ENCODE assay signal across 8 mouse cellular contexts in genomic region chr1:69686741-69687075, GRCm38 (mm10). TPM values are rescaled to one million over a fixed set of nuclear protein-coding genes. Genes with fewer than 3 reads are reported as not detected.
A peak's percentile ranks its signal among the peaks of the same experiment; 100 is the strongest.
DNase-seq lines count a peak whose midpoint lies in the region; ATAC-seq and TF ChIP-seq lines count a peak whose summit lies in the region.

No protein-coding gene starts in this region.

- no peaks in the 10 kb centered on the region for H3K9me3 ChIP-seq in embryonic facial prominence, embryonic 14.5 days (ENCODE audit: control insufficient read depth, low read length)
- no peaks in the 10 kb centered on the region for H3K9me3 ChIP-seq in intestine, embryonic 15.5 days

- no peak for TF ChIP-seq CTCF in left cerebral cortex, adult 2 months (IDR thresholded peaks at IDR 0.05)

- no peaks in the 10 kb centered on the region; the same call in 1 of the 2 replicates for H3K27me3 ChIP-seq in embryonic facial prominence, embryonic 14.5 days (replicated peaks; ENCODE audit: control insufficient read depth, insufficient read depth, low read length)
- H3K27me3 ChIP-seq in intestine, embryonic 15.5 days (replicated peaks), result no peaks in the 10 kb centered on the region
- no peaks in the 10 kb centered on the region for H3K27me3 ChIP-seq in myocyte (ENCODE audit: control insufficient read depth, insufficient read depth, insufficient read length)

- no peaks in the 10 kb centered on the region for H3K79me2 ChIP-seq in myocyte (ENCODE audit: control insufficient read depth, insufficient read depth)

- intact Hi-C loops in left cerebral cortex, adult 2 months (cut with DNase I), result loop anchor here (5.0 kb wide), 2 partner anchors 249 to 444 kb away; no protein-coding TSS in a partner anchor

- H3K9ac ChIP-seq in embryonic facial prominence, embryonic 14.5 days (ENCODE audit: low read depth, low read length), result peak overlapping the region; percentile 81
- peak overlapping the region; percentile 71 for H3K9ac ChIP-seq in intestine, embryonic 15.5 days

- peak overlapping the region; percentile 48 for H3ac ChIP-seq in myocyte (ENCODE audit: control insufficient read depth, insufficient read length)

- DNase-seq in left cerebral cortex, adult 2 months (ENCODE audit: extremely low spot score in 1 of 2, low spot score in 2 of 2), result no peak
- DNase-seq in left cerebral cortex, adult 8-10 months (ENCODE audit: low spot score in 2 of 2), result no peak
- DNase-seq in embryonic facial prominence, embryonic 14.5 days (ENCODE audit: low spot score), result no peak
- no peak for DNase-seq in ovary, postnatal 10 days (ENCODE audit: low spot score)
- no peak for DNase-seq in kidney, adult 18-20 months
- DNase-seq in gastrocnemius, adult 18-20 months (ENCODE audit: low spot score), result no peak

- H3K27ac ChIP-seq in left cerebral cortex, adult 2 months, result peak overlapping the region; percentile 81
- peak overlapping the region; percentile 91 for H3K27ac ChIP-seq in embryonic facial prominence, embryonic 14.5 days (replicated peaks; ENCODE audit: low read depth, low read length)
- H3K27ac ChIP-seq in intestine, embryonic 15.5 days, result peak overlapping the region; percentile 81

- peak overlapping the region; percentile 88 for H3K4me2 ChIP-seq in embryonic facial prominence, embryonic 14.5 days (ENCODE audit: low read depth, low read length)
- peak overlapping the region; percentile 74 for H3K4me2 ChIP-seq in intestine, embryonic 15.5 days (replicated peaks)
- peak overlapping the region; percentile 91 for H3K4me2 ChIP-seq in myocyte (ENCODE audit: low read depth)

- ATAC-seq in embryonic facial prominence, embryonic 14.5 days (ENCODE audit: low read depth), result no peak; the same call in 1 of the 2 replicates
- ATAC-seq in intestine, embryonic 15.5 days, result no peak

- H3K4me1 ChIP-seq in embryonic facial prominence, embryonic 14.5 days (ENCODE audit: control insufficient read depth, insufficient read depth, low read length), result peaks cover 6% of the 10 kb centered on the region; the same call in 1 of the 2 replicates
- no peaks in the 10 kb centered on the region for H3K4me1 ChIP-seq in intestine, embryonic 15.5 days (replicated peaks)

- TF ChIP-seq POLR2A in myocyte (IDR thresholded peaks at IDR 0.05; ENCODE audit: insufficient read length, low read depth), result no peak

- no peaks in the 10 kb centered on the region for H3K36me3 ChIP-seq in embryonic facial prominence, embryonic 14.5 days (ENCODE audit: control insufficient read depth, insufficient read depth, low read length)
- H3K36me3 ChIP-seq in intestine, embryonic 15.5 days, result no peaks in the 10 kb centered on the region
- no peaks in the 10 kb centered on the region for H3K36me3 ChIP-seq in myocyte (ENCODE audit: control insufficient read depth, insufficient read depth)

- H3K4me3 ChIP-seq in left cerebral cortex, adult 2 months, result peak overlapping the region; percentile 55
- H3K4me3 ChIP-seq in embryonic facial prominence, embryonic 14.5 days (ENCODE audit: low read depth, low read length), result peak overlapping the region; percentile 77
- peak overlapping the region; percentile 71 for H3K4me3 ChIP-seq in intestine, embryonic 15.5 days (replicated peaks)
- peak overlapping the region; percentile 40 for H3K4me3 ChIP-seq in myocyte

- under 1% methylated on average over 6 of the region's 6 CpGs for WGBS in embryonic facial prominence, embryonic 14.5 days
- WGBS in intestine, embryonic 15.5 days, result 0% methylated on average over 6 of the region's 6 CpGs

TF ChIP-seq in myocyte, 11 proteins besides CTCF, POLR2A, EP300 and RAD21:
- TF ChIP-seq MYOG (IDR thresholded peaks at IDR 0.05; ENCODE audit: control insufficient read depth in 1 of 3, insufficient read depth in 1 of 3, insufficient read length in 2 of 3, low read depth in 2 of 3), result no peak
- TF ChIP-seq USF1 (IDR thresholded peaks at IDR 0.05; ENCODE audit: low read depth), result no peak
- TF ChIP-seq REST (IDR thresholded peaks at IDR 0.05; ENCODE audit: insufficient read depth, insufficient read length), result no peak
- no peak for TF ChIP-seq CEBPB (IDR thresholded peaks at IDR 0.05; ENCODE audit: insufficient read depth, poor library complexity, severe bottlenecking)
- no peak for TF ChIP-seq MAX (IDR thresholded peaks at IDR 0.05; ENCODE audit: low read depth)
- TF ChIP-seq TCF3 (IDR thresholded peaks at IDR 0.05; ENCODE audit: insufficient read length, low read depth), result no peak
- no peak for TF ChIP-seq MYOD1 (IDR thresholded peaks at IDR 0.05; ENCODE audit: control insufficient read depth in 1 of 3, insufficient read length in 2 of 3, low read depth in 2 of 3)
- TF ChIP-seq E2F4 (IDR thresholded peaks at IDR 0.05; ENCODE audit: insufficient read depth), result no peak
- TF ChIP-seq SRF (IDR thresholded peaks at IDR 0.05; ENCODE audit: control insufficient read depth, insufficient read length, low read depth), result no peak
- TF ChIP-seq POLR2AphosphoS2 (IDR thresholded peaks at IDR 0.05; ENCODE audit: insufficient read length, low read depth), result no peak
- no peak for TF ChIP-seq TCF12 (IDR thresholded peaks at IDR 0.05; ENCODE audit: insufficient read depth, poor library complexity, severe bottlenecking)

RNA-seq across cellular contexts. Expression of gene Ikzf2, which starts 0.3 kb away (rescaled TPM):
- total RNA-seq in left cerebral cortex, adult 2 months (2021), result 1 to 10 TPM; 3.7 to 4.8 TPM
- total RNA-seq in left cerebral cortex, adult 8-10 months (2022), result 10 to 100 TPM in 1 of 4 experiments, 1 to 10 TPM in 3; 4.4 to 10.7 (median 7.2) TPM
- polyA plus RNA-seq in embryonic facial prominence, embryonic 14.5 days (2014; fragmentation: Nextera tagmentation; extraction: Ambion mirVana), result 4.2 and 5.6 TPM in 2 replicates
- 2.2 and 2.5 TPM in 2 replicates for polyA plus RNA-seq in intestine, embryonic 15.5 days (2015; fragmentation: Nextera tagmentation; extraction: Ambion mirVana)
- polyA plus RNA-seq in myocyte (2012; fragmentation: generic; extraction: Trizol), result 0.44 TPM
- 10 to 100 TPM; 14.4 to 16.7 TPM for total RNA-seq in gastrocnemius, adult 18-20 months (2021)
